Mouse (Mus musculus): ENCODE measurements at regions not wholly inside any gene's neighbourhood (a gene's known extent, or its start where the extent isn't known, plus 50 kb on each side); places are given as distances from the start of the nearest gene placed in this dataset.

DNA sequence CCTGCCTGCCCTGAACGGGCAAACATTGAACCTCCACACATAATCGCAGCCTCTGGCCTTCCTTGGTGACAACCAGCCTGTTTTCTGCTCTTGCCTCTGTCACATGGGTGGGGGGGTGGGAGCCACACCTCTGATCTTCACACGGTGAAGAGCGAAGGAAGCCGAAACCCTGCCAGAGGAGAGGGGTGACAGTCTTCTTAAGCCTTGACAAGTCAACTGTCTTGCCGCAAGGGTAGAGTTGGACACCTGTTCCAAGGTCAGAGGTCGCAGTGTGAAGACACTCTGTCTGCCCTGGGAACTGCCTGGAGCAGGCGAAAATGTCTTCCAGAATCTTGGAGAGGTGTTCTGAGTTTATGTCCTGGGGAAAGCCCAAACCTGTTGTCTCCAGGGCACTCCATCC lies 364.8 kb upstream of the 3110018I06Rik start:
- H3K4me3 ChIP-seq = no peak overlapping the region
- 89% methylated on average over 8 of the region's 8 CpGs for WGBS
- H3K27ac ChIP-seq = no peak overlapping the region
- H3K36me3 ChIP-seq (ENCODE audit: poor library complexity, severe bottlenecking) = no peaks in the 10 kb centered on the region
- no peaks in the 10 kb centered on the region for H3K9me3 ChIP-seq (replicated peaks)
- ATAC-seq = no peak
- H3K9ac ChIP-seq = no peak overlapping the region
- no peaks in the 10 kb centered on the region for H3K27me3 ChIP-seq
- H3K4me1 ChIP-seq = no peaks in the 10 kb centered on the region; the same call in 1 of the 2 replicates
- no peak overlapping the region for H3K4me2 ChIP-seq

DNA sequence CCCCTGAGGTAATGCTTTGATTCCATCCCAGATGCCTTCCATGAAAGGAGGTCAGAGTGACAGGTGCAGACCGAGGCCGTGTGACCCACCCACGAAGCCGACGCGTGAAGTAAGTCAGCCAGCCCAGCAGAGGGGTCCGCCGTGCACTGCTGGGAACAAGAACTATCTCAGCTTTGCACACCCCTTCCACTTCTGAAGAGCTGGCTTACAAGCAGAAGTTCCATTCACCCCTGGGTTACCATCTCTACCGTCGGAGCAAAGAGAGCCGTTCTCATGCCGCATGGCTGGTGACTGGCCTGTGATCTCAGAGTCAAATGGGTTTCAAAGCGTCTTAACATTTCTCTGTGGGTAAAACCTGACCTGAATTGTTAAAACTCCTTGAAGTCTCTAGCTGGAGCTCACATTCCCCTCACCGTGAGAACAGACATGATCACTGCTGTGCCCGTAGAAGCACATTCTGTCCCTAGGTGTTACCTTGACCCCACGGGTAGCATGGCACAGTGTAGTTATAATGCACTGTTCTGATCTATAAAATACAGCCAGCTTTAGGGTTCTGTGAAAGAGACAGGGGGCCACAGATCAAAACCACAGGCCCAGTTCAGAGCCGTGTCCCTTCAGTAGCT lies 364.1 kb upstream of the 3110018I06Rik start:
- 85% methylated on average over 17 of the region's 17 CpGs for WGBS
- ATAC-seq = no peak

DNA sequence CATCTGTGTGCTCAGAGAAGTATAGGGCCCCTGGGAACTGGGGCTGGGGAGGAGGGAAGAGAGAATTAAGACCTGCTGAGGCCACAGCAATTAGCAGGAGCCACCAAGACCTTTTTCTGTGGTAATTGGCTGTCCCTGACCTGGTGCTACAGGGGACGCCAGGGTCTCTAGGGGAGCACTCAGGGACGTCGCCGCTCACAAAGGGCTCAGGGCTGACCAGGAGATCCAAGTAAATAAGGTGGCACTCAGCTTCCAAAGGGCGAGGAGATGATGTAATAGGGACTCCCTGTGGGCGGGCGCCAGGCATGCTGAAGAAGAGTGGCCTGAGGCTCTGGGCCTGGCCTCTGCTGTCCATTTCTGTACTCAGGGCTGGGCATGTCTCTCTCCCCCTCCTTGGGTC lies 363.2 kb upstream of the 3110018I06Rik start:
- Histone ChIP-seq H3K36me3 (ENCODE audit: poor library complexity, severe bottlenecking) (no peaks in the 10 kb centered on the region), H3K27ac (no peak overlapping the region), H3K4me1 (peaks cover 4% of the 10 kb centered on the region; the same call in 1 of the 2 replicates), H3K9ac (no peak overlapping the region), H3K27me3 (no peaks in the 10 kb centered on the region), H3K9me3 (replicated peaks) (no peaks in the 10 kb centered on the region), H3K4me3 (no peak overlapping the region), H3K4me2 (no peak overlapping the region)
- 38% methylated on average over 7 of the region's 7 CpGs for WGBS
- ATAC-seq = no peak

More for the DNA sequence above, 364.1 kb upstream of the 3110018I06Rik start:
- Histone ChIP-seq H3K36me3 (ENCODE audit: poor library complexity, severe bottlenecking) (no peaks in the 10 kb centered on the region), H3K4me2 (no peak overlapping the region), H3K27me3 (no peaks in the 10 kb centered on the region), H3K9me3 (replicated peaks) (no peaks in the 10 kb centered on the region), H3K9ac (no peak overlapping the region), H3K4me3 (no peak overlapping the region), H3K27ac (no peak overlapping the region), H3K4me1 (peaks cover 4% of the 10 kb centered on the region; the same call in 1 of the 2 replicates)

DNA sequence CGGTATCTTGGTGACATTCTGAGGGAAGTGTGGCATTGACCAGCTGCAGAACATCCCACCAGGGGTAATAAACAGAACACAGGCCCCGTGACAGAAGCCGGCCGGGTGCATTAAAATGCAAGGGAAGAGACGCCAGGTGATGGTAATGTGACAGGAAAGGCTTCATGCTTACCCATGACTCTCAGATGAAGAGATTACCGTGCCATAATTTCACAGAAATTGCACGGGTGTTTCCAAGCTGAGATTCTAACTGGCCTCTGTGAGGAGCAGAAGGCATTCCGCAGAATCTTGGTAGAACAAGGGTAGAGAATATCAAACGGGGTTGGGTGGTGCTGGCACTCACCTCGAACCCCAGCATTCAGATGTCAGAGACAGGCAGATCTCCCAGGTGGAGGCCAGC lies 362.4 kb upstream of the 3110018I06Rik start:
- Histone ChIP-seq H3K9ac (no peak overlapping the region), H3K9me3 (replicated peaks) (no peaks in the 10 kb centered on the region), H3K27me3 (no peaks in the 10 kb centered on the region), H3K4me2 (no peak overlapping the region), H3K36me3 (ENCODE audit: poor library complexity, severe bottlenecking) (no peaks in the 10 kb centered on the region), H3K4me1 (peaks cover 4% of the 10 kb centered on the region; the same call in 1 of the 2 replicates), H3K4me3 (no peak overlapping the region), H3K27ac (no peak overlapping the region)
- no peak for ATAC-seq
- WGBS = 88% methylated on average over 10 of the region's 10 CpGs

DNA sequence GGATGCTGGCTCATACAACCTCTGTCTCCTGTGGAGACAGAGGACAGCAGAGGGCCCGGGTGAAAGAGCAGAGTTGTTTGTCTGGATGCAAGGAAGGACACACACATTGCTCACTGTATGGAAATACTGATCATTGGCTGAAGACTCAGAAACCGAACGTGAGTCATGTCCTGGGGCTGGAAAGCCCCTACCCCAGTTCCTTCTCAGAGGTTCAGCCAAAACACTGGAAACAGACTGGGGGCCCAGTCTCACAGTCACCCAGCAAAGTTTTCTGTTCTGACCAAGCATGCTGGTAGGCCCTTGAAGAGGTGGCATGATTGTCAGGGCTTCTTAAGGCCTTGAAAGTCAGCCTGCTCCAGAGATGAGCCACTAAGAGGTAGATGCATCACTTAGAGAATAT lies 360.8 kb upstream of the 3110018I06Rik start:
- no peak overlapping the region for H3K27ac ChIP-seq
- WGBS = 88% methylated on average over 3 of the region's 3 CpGs
- H3K36me3 ChIP-seq (ENCODE audit: poor library complexity, severe bottlenecking) = no peaks in the 10 kb centered on the region
- no peak overlapping the region for H3K9ac ChIP-seq
- no peak overlapping the region for H3K4me2 ChIP-seq
- no peak overlapping the region for H3K4me3 ChIP-seq
- H3K27me3 ChIP-seq = no peaks in the 10 kb centered on the region
- ATAC-seq = no peak
- H3K9me3 ChIP-seq (replicated peaks) = no peaks in the 10 kb centered on the region
- H3K4me1 ChIP-seq = peaks cover 4% of the 10 kb centered on the region; the same call in 1 of the 2 replicates

DNA sequence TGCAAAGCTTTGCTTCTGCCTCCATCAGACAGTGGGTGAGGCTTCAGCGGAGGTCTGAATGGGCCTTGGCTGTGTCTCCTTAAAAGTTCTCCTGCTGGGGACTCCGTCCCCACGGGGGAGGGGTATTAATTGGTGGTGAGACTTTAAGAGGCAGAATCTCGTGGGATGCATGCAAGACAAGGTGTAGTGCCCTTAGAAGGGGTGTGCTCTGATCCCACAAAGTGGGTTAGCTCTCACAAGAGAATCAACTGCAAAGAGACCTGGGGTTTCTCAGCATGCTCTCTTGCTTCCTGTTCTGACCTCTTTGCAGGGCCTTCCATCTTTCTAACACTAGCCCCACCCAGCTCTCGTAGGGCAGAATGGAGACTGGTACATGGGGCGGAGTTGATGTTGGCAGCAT lies 359.2 kb upstream of the 3110018I06Rik start:
- 71% methylated on average over 6 of the region's 6 CpGs for WGBS
- Histone ChIP-seq H3K27ac (no peak overlapping the region), H3K4me1 (peaks cover 4% of the 10 kb centered on the region; the same call in 1 of the 2 replicates), H3K4me3 (no peak overlapping the region), H3K9ac (no peak overlapping the region), H3K36me3 (ENCODE audit: poor library complexity, severe bottlenecking) (no peaks in the 10 kb centered on the region), H3K4me2 (no peak overlapping the region), H3K27me3 (no peaks in the 10 kb centered on the region), H3K9me3 (replicated peaks) (no peaks in the 10 kb centered on the region)
- no peak for ATAC-seq

DNA sequence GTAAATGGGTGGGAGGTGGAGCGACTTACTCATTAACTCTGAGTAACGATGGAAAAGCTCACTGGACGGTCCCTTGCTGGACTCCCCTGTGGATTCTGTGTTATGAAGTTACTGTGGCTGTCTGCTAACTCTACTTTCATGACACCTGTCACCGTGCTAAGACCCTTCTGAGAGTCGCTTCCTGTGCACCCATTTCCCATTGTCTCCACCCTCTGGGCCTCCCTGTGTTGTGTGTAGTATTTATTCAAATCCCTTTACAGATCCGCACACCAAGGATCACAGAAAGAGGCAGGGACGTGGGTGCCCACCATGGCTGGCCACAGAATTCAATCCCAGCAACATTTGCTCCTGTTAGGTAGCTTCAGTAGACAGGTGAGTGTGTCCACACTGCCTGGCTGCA lies 357.1 kb upstream of the 3110018I06Rik start:
- 67% methylated on average over 7 of the region's 7 CpGs for WGBS
- Histone ChIP-seq H3K27me3 (no peaks in the 10 kb centered on the region), H3K27ac (no peak overlapping the region), H3K4me2 (no peak overlapping the region), H3K4me3 (no peak overlapping the region), H3K36me3 (ENCODE audit: poor library complexity, severe bottlenecking) (no peaks in the 10 kb centered on the region), H3K4me1 (0 out of 2 replicates have a peak, but pooled peaks cover 4% of the 10 kb centered on the region), H3K9me3 (replicated peaks) (no peaks in the 10 kb centered on the region), H3K9ac (no peak overlapping the region)
- no peak for ATAC-seq

DNA sequence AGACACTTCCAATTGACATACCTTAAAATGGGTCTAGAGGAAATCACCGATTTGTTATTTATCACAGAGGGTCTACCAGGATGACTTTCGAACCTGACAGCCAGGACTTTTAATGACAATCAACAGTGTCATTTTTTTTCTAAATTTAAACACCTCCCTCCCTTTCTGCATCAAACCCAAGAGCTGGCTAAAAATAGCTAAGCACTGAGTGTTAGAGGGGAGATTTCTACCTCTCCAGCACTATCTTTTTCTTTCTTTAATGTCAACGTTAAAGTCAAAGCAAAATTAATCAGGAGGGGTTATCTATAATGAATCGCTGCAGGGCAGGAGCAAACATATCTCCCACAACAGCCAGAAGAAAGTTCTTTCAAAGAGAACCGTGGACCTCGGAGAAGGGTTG lies 356.6 kb upstream of the 3110018I06Rik start:
- Histone ChIP-seq H3K9ac (no peak overlapping the region), H3K36me3 (ENCODE audit: poor library complexity, severe bottlenecking) (no peaks in the 10 kb centered on the region), H3K4me1 (0 out of 2 replicates have a peak, but pooled peaks cover 4% of the 10 kb centered on the region), H3K4me3 (no peak overlapping the region), H3K27me3 (no peaks in the 10 kb centered on the region), H3K9me3 (replicated peaks) (no peaks in the 10 kb centered on the region), H3K4me2 (no peak overlapping the region), H3K27ac (no peak overlapping the region)
- no peak for ATAC-seq
- WGBS = 79% methylated on average over 6 of the region's 6 CpGs

DNA sequence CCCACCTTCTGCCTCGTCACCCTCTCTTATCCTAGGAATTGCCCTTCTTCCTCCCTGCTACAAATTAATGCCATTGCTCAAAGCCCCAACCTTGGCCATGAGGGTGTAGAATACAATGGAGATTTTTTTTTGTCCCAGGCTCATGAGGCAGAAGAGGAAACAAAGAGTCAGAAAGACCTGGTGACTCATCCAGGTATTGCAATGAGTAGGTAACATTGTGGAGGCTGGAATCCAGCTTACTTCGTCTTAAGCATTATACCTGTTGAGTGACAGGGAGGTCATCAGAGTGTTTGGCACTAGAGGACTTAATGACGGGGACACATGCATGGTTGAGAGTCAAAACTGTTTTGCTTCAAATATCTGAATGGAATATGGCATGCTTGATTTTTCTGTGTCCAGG lies 355.9 kb upstream of the 3110018I06Rik start:
- H3K27me3 ChIP-seq = no peaks in the 10 kb centered on the region
- H3K4me3 ChIP-seq = no peak overlapping the region
- WGBS = 85% methylated on average over 3 of the region's 3 CpGs
- 0 out of 2 replicates have a peak, but pooled peaks cover 4% of the 10 kb centered on the region for H3K4me1 ChIP-seq
- no peak overlapping the region for H3K27ac ChIP-seq
- no peak overlapping the region for H3K4me2 ChIP-seq
- H3K9me3 ChIP-seq (replicated peaks) = no peaks in the 10 kb centered on the region
- H3K36me3 ChIP-seq (ENCODE audit: poor library complexity, severe bottlenecking) = no peaks in the 10 kb centered on the region
- no peak for ATAC-seq
- no peak overlapping the region for H3K9ac ChIP-seq

DNA sequence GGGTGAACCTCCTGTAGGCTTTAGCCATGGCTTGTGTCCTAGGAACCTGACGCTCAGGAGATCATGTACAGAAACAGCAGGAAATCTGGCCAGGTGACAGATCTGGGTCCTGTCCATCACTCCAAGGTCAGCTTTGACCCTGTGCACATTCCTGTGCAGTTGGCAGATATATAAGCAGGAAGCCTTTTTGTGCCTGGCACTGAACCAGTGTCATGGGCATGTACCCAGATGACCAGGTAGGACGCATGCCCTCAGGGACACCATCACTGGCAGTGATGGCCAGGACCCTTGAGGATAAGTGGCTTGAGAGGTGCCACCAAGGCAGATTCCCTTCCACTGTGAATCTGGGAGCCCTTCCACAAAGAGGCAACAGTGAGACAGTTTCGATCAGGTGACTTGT lies 354.1 kb upstream of the 3110018I06Rik start:
- Histone ChIP-seq H3K9me3 (replicated peaks) (no peaks in the 10 kb centered on the region), H3K9ac (no peak overlapping the region), H3K27ac (no peak overlapping the region), H3K36me3 (ENCODE audit: poor library complexity, severe bottlenecking) (no peaks in the 10 kb centered on the region), H3K4me1 (0 out of 2 replicates have a peak, but pooled peaks cover under 1% of the 10 kb centered on the region), H3K27me3 (no peaks in the 10 kb centered on the region), H3K4me3 (no peak overlapping the region), H3K4me2 (no peak overlapping the region)
- WGBS = 82% methylated on average over 3 of the region's 3 CpGs
- no peak for ATAC-seq

DNA sequence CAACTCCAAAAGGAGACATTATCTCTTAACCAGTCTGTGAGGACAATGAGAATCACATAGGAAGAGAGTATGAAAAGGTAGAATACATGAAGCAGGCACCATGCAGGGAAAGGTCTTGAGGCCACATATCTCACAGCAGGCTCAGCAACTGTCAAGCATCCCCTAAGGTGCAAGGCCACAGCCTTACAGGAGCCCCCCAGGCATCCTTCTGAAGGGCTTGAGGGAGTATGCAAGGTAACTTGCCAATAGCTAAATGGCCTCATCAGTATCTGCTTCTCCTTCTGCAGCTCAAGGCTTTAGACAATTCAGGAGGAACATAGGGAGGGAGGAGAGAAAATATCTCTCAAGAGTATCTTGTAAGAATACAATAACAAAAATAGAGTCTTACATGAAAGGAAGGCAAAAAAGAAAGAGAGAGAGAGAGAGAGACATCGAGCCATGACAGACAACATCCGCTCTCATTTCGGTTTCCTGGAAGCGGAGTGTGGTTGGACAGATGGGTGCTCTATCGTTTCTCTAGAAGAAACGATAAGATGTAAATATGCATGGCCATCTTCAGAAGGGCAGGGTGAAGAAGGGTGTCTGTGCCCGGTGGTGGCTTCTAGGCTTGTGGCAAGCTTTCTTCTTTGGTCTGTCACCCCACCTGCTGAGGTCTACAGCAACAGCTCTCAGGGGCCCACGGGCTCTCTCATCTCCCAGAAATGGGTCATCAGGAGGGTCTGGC lies 349.6 kb upstream of the 3110018I06Rik start:
- H3K9ac ChIP-seq = no peak overlapping the region
- no peaks in the 10 kb centered on the region for H3K36me3 ChIP-seq (ENCODE audit: poor library complexity, severe bottlenecking)
- H3K4me3 ChIP-seq = no peak overlapping the region
- no peaks in the 10 kb centered on the region for H3K9me3 ChIP-seq (replicated peaks)
- 93% methylated on average over 8 of the region's 8 CpGs for WGBS
- no peak overlapping the region for H3K27ac ChIP-seq
- H3K4me1 ChIP-seq = no peaks in the 10 kb centered on the region
- no peaks in the 10 kb centered on the region for H3K27me3 ChIP-seq
- ATAC-seq = no peak
- no peak overlapping the region for H3K4me2 ChIP-seq

DNA sequence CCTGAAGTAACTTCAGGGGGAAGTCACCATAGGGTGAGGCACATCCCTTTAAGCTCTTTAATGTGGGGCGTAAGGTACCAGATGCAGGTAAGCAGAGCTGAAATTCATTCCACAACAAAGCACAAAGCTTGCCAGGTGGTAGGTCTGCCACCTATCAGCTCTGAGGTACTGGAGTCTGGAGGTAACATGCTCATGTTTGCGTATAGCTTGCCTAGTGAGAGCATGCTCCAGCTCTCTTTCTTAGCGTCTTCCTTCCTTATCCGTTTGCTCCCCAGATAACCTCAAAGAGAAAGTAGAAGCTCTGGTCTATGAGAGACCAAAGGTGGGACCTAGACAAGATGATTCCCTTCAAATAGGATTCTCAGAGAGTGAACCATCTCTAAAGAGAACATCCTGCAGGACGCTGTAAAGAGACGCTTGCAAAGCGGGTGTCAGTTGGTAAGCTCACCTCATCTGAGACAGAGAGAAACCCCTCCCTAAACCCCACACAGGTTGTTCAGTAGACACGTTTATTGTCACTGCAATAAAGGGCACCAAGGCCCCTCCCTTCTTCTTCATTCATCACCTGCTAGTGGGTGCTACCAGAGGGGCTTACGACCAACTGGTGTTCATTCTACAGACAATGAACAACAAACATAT lies 347.4 kb upstream of the 3110018I06Rik start:
- H3K4me2 ChIP-seq = no peak overlapping the region

More for the DNA sequence above, 347.4 kb upstream of the 3110018I06Rik start:
- no peak for ATAC-seq
- Histone ChIP-seq H3K9ac (no peak overlapping the region), H3K4me3 (no peak overlapping the region), H3K4me1 (no peaks in the 10 kb centered on the region), H3K27ac (no peak overlapping the region), H3K27me3 (no peaks in the 10 kb centered on the region), H3K9me3 (replicated peaks) (no peaks in the 10 kb centered on the region), H3K36me3 (ENCODE audit: poor library complexity, severe bottlenecking) (no peaks in the 10 kb centered on the region)
- 90% methylated on average over 9 of the region's 9 CpGs for WGBS
